Mouse (Mus musculus) ES-Bruce4 (cell line): Measurements from ENCODE around the gene Ttc25.

ENCODE experiments used
- CTCF ChIP-seq: IDR thresholded peaks from one replicate; pipeline ENCODE4 v1.8.1; 2011; ENCODE audit warnings: low read depth, low read length
- POLR2A ChIP-seq: IDR thresholded peaks from one replicate; pipeline ENCODE4 v1.8.1; 2011; ENCODE audit warnings: low read length; ENCODE audit not compliant: insufficient read depth

DNA sequence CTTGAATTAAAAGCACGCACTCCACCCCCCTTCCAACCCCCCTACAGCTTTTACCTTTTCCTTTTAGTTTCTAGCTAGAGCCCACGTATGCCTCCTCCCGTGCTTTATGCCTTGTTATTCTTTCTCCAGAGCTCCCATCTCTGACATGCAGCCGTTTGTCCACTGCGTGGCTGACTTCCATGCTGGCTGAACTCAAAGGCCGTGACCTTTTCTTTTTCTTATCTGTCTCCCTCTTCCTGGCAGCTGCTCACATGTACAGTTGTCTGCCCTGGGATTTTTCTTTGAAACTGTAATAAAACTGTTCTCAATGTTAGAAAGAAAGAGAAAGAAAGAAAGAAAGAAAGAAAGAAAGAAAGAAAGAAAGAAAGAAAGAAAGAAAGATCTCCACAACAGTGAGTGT lies 4.4 kb upstream of the Ttc25 start:
- no peak for TF ChIP-seq CTCF
- TF ChIP-seq POLR2A: no peak
